Mouse (Mus musculus) midbrain, embryonic 16.5 days (tissue): Measurements from ENCODE around the gene Fcrla. TPM values are rescaled to one million over a fixed set of nuclear protein-coding genes. Genes with fewer than 3 reads are reported as not detected.

Experiments used
- ATAC-seq: fragments of 200-750 bp; cut with Nextera tagmentation; 2 replicates; pipeline ENCODE4 v1.8.0; 2017; ENCODE audit warnings: moderate TSS enrichment
- H3K27ac ChIP-seq: fragments of 300-500 bp; sonication (generic); 2 replicates; pipeline ENCODE4 v1.5.1; 2014; ENCODE audit warnings: mild to moderate bottlenecking, low read length, mixed read lengths
- H3K27me3 ChIP-seq: fragments of 300-500 bp; sonication (generic); 2 replicates; pipeline ENCODE4 v1.6.1; 2014; ENCODE audit warnings: low read depth, low read length, mixed read lengths; ENCODE audit not compliant: control insufficient read depth, insufficient read depth
- H3K36me3 ChIP-seq: fragments of 300-500 bp; sonication (generic); 2 replicates; pipeline ENCODE4 v1.6.1; 2014; ENCODE audit warnings: mild to moderate bottlenecking, low read length, moderate library complexity, mixed read lengths; ENCODE audit not compliant: control insufficient read depth, insufficient read depth
- H3K4me1 ChIP-seq: fragments of 300-500 bp; sonication (generic); 2 replicates; pipeline ENCODE4 v1.6.1; 2014; ENCODE audit warnings: mild to moderate bottlenecking, low read length, mixed read lengths; ENCODE audit not compliant: control insufficient read depth, insufficient read depth
- H3K4me2 ChIP-seq: fragments of 300-500 bp; sonication (generic); 2 replicates; pipeline ENCODE4 v1.6.1; 2014; ENCODE audit warnings: mild to moderate bottlenecking, low read length, mixed read lengths
- H3K4me3 ChIP-seq: fragments of 300-500 bp; sonication (generic); 2 replicates; pipeline ENCODE4 v1.5.1; 2014; ENCODE audit warnings: low read depth, mild to moderate bottlenecking, low read length, moderate library complexity, mixed read lengths
- H3K9ac ChIP-seq: fragments of 300-500 bp; sonication (generic); 2 replicates; pipeline ENCODE4 v1.6.1; 2014; ENCODE audit warnings: low read depth, low read length, mixed read lengths
- H3K9me3 ChIP-seq: fragments of 300-500 bp; sonication (generic); replicated peaks from 2 replicates; pipeline ENCODE4 v1.6.1; 2014; ENCODE audit warnings: mild to moderate bottlenecking, low read length, mixed read lengths; ENCODE audit not compliant: control insufficient read depth, poor library complexity, severe bottlenecking
- WGBS: fragments of 180-500 bp; shearing (Covaris S2); extraction: QIAGEN DNeasy Blood & Tissue Kit; methylation state at CpG from one replicate; pipeline ENCODE4 v1.1.7; 2014; 5-methylcytosine and 5-hydroxymethylcytosine counted together
- polyA plus RNA-seq: library from polyadenylated mRNA; unstranded; fragments of >200 nt; fragmentation: Nextera tagmentation; extraction: Ambion mirVana; gene quantifications from 2 replicates; pipeline ENCODE4 v1.2.1, GENCODE M21; 2015

Gene Fcrla
- polyA plus RNA-seq, 1 experiment from 2014 or later: not detected

DNA sequence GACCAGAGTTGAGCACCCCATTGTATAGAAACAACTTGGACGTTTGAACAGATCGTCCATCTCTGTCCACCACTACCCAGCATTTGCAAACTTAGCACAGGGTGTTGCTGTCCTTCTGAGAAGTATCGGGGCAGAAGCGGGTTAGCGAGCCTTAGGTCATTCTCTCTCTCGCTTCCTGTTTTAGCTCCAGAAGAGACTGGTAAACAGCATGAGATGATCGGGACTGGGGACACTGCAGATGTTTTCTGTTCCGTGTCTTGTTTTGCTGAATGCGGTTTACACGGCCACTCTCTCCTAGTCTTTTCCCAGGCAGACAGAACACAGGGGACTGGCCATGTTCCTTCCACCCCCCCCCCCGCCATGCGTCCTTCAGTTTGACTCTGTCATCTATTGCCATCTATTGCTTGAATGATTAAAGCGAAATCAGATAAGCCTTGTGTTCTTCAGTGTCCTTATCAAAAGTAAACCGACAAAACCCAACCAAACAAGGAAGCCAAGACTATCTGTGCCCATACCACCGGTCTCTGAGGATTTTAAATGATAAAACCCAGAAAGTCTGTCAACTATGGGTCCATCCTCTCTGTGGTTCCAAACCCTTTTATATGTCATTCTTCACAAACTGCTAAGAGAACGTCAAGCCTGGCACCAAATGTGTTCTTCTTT, 28.8 kb downstream of the Fcrla start:
- no peak overlapping the region for H3K9ac ChIP-seq
- no peaks in the 10 kb centered on the region for H3K36me3 ChIP-seq
- no peaks in the 10 kb centered on the region for H3K4me1 ChIP-seq
- H3K9me3 ChIP-seq: no peaks in the 10 kb centered on the region
- no peak overlapping the region for H3K4me2 ChIP-seq
- ATAC-seq: no peak
- H3K27me3 ChIP-seq: peaks cover 2% of the 10 kb centered on the region; the same call in 1 of the 2 replicates
- no peak overlapping the region for H3K4me3 ChIP-seq
- no peak overlapping the region for H3K27ac ChIP-seq
- 79% methylated on average over 16 of the region's 16 CpGs for WGBS

- H3K4me3 ChIP-seq: no peak overlapping the region
- H3K27me3 ChIP-seq: peaks cover 2% of the 10 kb centered on the region; the same call in 1 of the 2 replicates
- ATAC-seq: no peak
- H3K9me3 ChIP-seq: no peaks in the 10 kb centered on the region
- no peak overlapping the region for H3K4me2 ChIP-seq
- no peak overlapping the region for H3K27ac ChIP-seq
- H3K4me1 ChIP-seq: no peaks in the 10 kb centered on the region
- H3K9ac ChIP-seq: no peak overlapping the region
- 86% methylated on average over 5 of the region's 5 CpGs for WGBS
- no peaks in the 10 kb centered on the region for H3K36me3 ChIP-seq
Observed at GRCm38 (mm10) chr1:170896651-170897281, 30.6 kb downstream of the Fcrla start.

DNA sequence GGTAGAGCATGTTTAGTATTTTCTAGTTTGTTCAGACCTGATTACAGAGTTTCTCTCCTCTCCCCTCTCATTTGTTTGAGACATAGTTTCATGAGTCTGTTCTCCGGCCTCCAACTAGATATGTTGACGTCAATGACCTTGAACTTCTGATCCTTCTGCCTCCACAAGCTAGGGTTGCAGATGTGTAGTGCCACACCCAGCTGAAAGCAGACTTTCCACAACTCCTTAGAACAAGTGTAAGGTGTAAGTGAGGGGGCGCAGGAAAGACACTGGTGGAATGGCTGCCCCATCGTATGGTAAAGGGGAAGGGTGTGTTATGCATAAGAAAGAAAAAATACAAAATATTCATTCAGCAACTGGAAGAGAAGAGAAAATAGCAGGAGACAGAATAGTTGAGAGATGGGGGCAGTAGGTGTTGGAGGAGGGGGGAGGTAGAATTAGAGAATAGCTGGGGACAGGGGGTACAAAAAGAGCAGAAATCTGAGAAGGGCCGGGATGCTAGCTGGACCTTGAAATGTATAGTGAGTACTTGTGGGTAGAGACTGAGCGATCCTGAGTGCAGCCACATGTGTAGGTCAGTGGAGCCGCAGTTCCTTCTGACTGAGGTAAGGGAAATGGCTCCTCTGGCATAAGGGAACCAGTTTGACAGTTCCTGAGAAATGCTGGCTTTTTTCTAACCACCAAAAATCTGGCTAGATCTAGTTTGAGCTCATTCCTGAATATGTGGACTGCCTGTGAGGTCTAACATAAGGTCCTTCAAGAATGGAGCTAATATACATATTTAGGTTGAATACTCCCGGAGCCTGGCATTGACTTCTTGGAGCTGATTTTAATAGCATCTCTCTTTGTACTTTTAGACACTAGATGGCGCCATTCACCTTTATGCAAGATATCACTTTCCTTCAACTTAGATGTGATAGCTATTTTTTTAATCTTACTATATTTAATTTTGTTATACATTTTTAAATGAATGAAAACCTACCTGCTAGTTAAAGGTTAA, 32.5 kb downstream of the Fcrla start:
- Histone ChIP-seq H3K27ac (no peak overlapping the region), H3K27me3 (peaks cover 2% of the 10 kb centered on the region; the same call in 1 of the 2 replicates), H3K4me1 (no peaks in the 10 kb centered on the region), H3K9ac (no peak overlapping the region), H3K4me3 (no peak overlapping the region), H3K4me2 (no peak overlapping the region), H3K36me3 (no peaks in the 10 kb centered on the region), H3K9me3 (no peaks in the 10 kb centered on the region)
- peak; percentile 56; the same call in 1 of the 2 replicates for ATAC-seq
- WGBS: 61% methylated on average over 9 of the region's 9 CpGs

DNA sequence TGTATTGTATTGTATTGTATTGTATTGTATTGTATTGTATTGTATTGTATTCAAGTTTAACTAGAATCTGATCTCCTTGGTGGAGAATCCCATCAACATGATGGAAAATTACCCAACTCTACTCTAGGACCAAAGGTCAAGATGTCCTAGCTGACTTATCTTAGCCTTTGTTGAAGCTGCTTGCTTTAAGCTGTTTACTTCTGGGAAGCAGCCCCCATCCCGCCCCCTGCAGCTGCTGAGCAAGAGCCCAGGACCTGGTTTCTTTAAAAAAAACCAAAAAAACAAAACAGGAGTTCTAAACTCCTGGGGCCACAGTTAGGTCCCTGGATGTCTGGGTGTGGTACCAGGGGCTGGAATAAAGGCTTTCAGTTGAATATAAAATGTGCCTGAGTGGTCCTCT, 35.1 kb downstream of the Fcrla start:
- H3K36me3 ChIP-seq: no peaks in the 10 kb centered on the region
- H3K9ac ChIP-seq: no peak overlapping the region
- no peak overlapping the region for H3K27ac ChIP-seq
- H3K4me2 ChIP-seq: no peak overlapping the region
- H3K4me1 ChIP-seq: no peaks in the 10 kb centered on the region
- WGBS: 46% methylated on average over 1 of the region's 1 CpGs
- peaks cover under 1% of the 10 kb centered on the region; the same call in 1 of the 2 replicates for H3K27me3 ChIP-seq
- ATAC-seq: no peak
- H3K4me3 ChIP-seq: no peak overlapping the region
- H3K9me3 ChIP-seq: no peaks in the 10 kb centered on the region

DNA sequence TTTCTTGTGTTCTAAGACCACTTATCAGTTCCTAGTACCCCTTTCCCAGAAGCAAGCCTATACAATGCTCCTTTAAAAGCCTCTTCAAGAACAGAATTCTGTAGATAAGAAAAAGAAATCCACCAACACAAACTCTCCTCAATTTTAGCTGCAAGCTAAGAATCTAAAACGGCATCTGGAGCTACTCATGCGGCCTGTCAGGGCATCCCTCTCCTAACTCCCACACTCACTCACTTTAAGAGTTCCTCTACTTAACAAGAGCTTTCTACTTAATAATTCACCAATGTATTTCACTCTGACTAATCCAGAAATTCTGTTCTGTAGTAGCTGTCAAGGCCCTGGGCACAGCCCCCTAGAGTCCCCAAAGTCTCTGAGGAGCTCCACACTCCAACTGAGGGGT, 35.7 kb downstream of the Fcrla start:
- no peak for ATAC-seq
- Histone ChIP-seq H3K4me2 (no peak overlapping the region), H3K4me3 (no peak overlapping the region), H3K9ac (no peak overlapping the region), H3K27me3 (no peaks in the 10 kb centered on the region), H3K4me1 (no peaks in the 10 kb centered on the region), H3K27ac (no peak overlapping the region), H3K36me3 (no peaks in the 10 kb centered on the region), H3K9me3 (no peaks in the 10 kb centered on the region)
- WGBS: 79% methylated on average over 2 of the region's 2 CpGs

GRCm38 (mm10) chr1:170889310-170889709, 38.1 kb downstream of the Fcrla start:
- 77% methylated on average over 4 of the region's 4 CpGs for WGBS
- H3K4me3 ChIP-seq: no peak overlapping the region
- peaks cover 5% of the 10 kb centered on the region; the same call in 1 of the 2 replicates for H3K4me1 ChIP-seq
- no peak overlapping the region for H3K4me2 ChIP-seq
- no peaks in the 10 kb centered on the region for H3K9me3 ChIP-seq
- no peak for ATAC-seq
- no peaks in the 10 kb centered on the region for H3K36me3 ChIP-seq
- no peak overlapping the region for H3K9ac ChIP-seq
- no peaks in the 10 kb centered on the region for H3K27me3 ChIP-seq
- H3K27ac ChIP-seq: no peak overlapping the region

- Histone ChIP-seq H3K27me3 (no peaks in the 10 kb centered on the region), H3K4me3 (no peak overlapping the region), H3K4me2 (no peak overlapping the region; the same call in 1 of the 2 replicates), H3K9ac (no peak overlapping the region), H3K36me3 (no peaks in the 10 kb centered on the region), H3K27ac (no peak overlapping the region), H3K4me1 (peaks cover 22% of the 10 kb centered on the region), H3K9me3 (no peaks in the 10 kb centered on the region)
- 0 out of 2 replicates have a peak, but pooled peaks have one; percentile 10 for ATAC-seq
- 62% methylated on average over 6 of the region's 6 CpGs for WGBS
Observed at GRCm38 (mm10) chr1:170886044-170886458, 41.3 kb downstream of the Fcrla start.

GRCm38 (mm10) chr1:170884978-170885561, 42.3 kb downstream of the Fcrla start, which contains the start of the genes Gm26620 and Dusp12:
Gm26620 (plus strand) TSS chr1:170885065.
Dusp12 (minus strand) TSS chr1:170885540.
- WGBS: under 1% methylated on average over 46 of the region's 46 CpGs
- H3K4me2 ChIP-seq: peak within 1 kb of the TSS; percentile 80
- peak within 1 kb of the TSS; percentile 82 for H3K4me3 ChIP-seq
- peaks cover 5% of the 10 kb centered on the region; the same call in 1 of the 2 replicates for H3K36me3 ChIP-seq
- H3K9ac ChIP-seq: peak within 1 kb of the TSS; percentile 93
- no peaks in the 10 kb centered on the region for H3K9me3 ChIP-seq
- peak; percentile 97 for ATAC-seq
- H3K27me3 ChIP-seq: no peaks in the 10 kb centered on the region
- peaks cover 22% of the 10 kb centered on the region for H3K4me1 ChIP-seq
- H3K27ac ChIP-seq: peak within 1 kb of the TSS; percentile 90
